Mouse (Mus musculus) thymus, postnatal 4 days (tissue): Measurements from ENCODE around the gene Rps6ka1.

Experiments
- DNase-seq: peaks from one replicate; pipeline ENCODE4 v3.0.0; 2021

Rps6ka1 gene

GRCm38 (mm10) chr4:133817356-133817755, 70.2 kb downstream of the Rps6ka1 start:
- no peak for DNase-seq

- DNase-seq: no peak
These were observed 71.1 kb downstream of the Rps6ka1 start for GRCm38 (mm10) chr4:133816504-133816875.

- DNase-seq: no peak
These were observed 71.7 kb downstream of the Rps6ka1 start for GRCm38 (mm10) chr4:133815635-133816503.

- no peak for DNase-seq
These were observed 72.6 kb downstream of the Rps6ka1 start for GRCm38 (mm10) chr4:133814804-133815515.

- peak; percentile 99 for DNase-seq
These were observed 73.4 kb downstream of the Rps6ka1 start for GRCm38 (mm10) chr4:133813992-133814803.

GRCm38 (mm10) chr4:133813174-133813991, 74.2 kb downstream of the Rps6ka1 start:
- peak; percentile 97 for DNase-seq

GRCm38 (mm10) chr4:133804401-133805263, 83.0 kb downstream of the Rps6ka1 start:
- peak; percentile 52 for DNase-seq

- DNase-seq: no peak
These were observed 87.0 kb downstream of the Rps6ka1 start for GRCm38 (mm10) chr4:133800589-133800988.
